Mouse (Mus musculus): ENCODE data around the gene Psmb3.

Gene Psmb3

GRCm38 (mm10) chr11:97758125-97758524 is 54.9 kb downstream of the Psmb3 start:
- no peak for DNase-seq (ENCODE audit: low spot score)

GRCm38 (mm10) chr11:97758942-97759341 is 55.7 kb downstream of the Psmb3 start:
- DNase-seq (ENCODE audit: low spot score): no peak

DNA sequence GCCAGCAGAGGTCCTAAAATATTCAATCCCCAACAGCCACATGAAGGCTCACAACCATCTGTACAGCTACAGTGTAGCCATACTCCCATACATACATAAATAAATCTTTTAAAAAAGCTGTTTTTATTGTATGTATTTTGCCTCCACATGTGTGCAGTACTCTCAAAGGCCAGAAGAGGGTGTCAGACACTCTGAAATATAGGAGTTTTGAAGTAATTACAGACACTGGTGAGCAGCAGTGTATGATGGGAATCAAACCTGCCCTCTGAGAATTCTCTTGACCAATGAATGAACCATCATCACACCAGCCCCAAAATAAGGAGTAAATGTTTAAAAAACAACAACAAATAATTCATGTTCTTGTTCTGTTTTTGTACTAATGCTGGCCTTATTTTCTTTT is 58.4 kb downstream of the Psmb3 start:
- no peak for DNase-seq (ENCODE audit: low spot score)
